Mouse (Mus musculus) embryonic fibroblast, embryonic 13.5 days (primary cell): Measurements from ENCODE around the gene Tac4. TPM values are rescaled to one million over a fixed set of nuclear protein-coding genes. Genes with fewer than 3 reads are reported as not detected.
A peak's percentile ranks its signal among the peaks of the same experiment; 100 is the strongest.

Source experiments
- H3K27ac ChIP-seq: 2 replicates; pipeline ENCODE4 v1.5.1; 2012; ENCODE audit warnings: low read length, control low read depth, inconsistent platforms; ENCODE audit not compliant: insufficient read depth
- H3K4me1 ChIP-seq: 2 replicates; pipeline ENCODE4 v1.6.1; 2011; ENCODE audit warnings: low read length; ENCODE audit not compliant: control insufficient read depth, insufficient read depth
- H3K4me3 ChIP-seq: 2 replicates; pipeline ENCODE4 v1.5.1; 2011; ENCODE audit warnings: mild to moderate bottlenecking, control low read depth, low read length; ENCODE audit not compliant: insufficient read depth
- CTCF ChIP-seq: IDR thresholded peaks from 2 replicates; pipeline ENCODE4 v1.5.1; 2011; ENCODE audit warnings: mild to moderate bottlenecking, control low read depth, low read length, moderate library complexity, borderline replicate concordance; ENCODE audit not compliant: insufficient read depth
- POLR2A ChIP-seq: IDR thresholded peaks from 2 replicates; pipeline ENCODE4 v1.6.1; 2011; ENCODE audit warnings: low read depth, mild to moderate bottlenecking, control low read depth, low read length, moderate library complexity
- polyA plus RNA-seq: library from polyadenylated mRNA; stranded (reverse); fragments of >200 nt; gene quantifications from 2 replicates; pipeline ENCODE4 v1.2.4, GENCODE M21; 2011; ENCODE audit warnings: low read depth; ENCODE audit not compliant: missing spikeins, insufficient read length

The Tac4 gene
- not detected in 2 replicates for polyA plus RNA-seq

- H3K27ac ChIP-seq = no peak within 1 kb of the TSS
- H3K4me3 ChIP-seq = no peak within 1 kb of the TSS
- no peaks in the 10 kb centered on the region for H3K4me1 ChIP-seq
- TF ChIP-seq CTCF = no peak
Observed at GRCm38 (mm10) chr11:95261178-95261751, at the start of gene Tac4. TSS of gene Tac4 (plus strand) at chr11:95261529.

GRCm38 (mm10) chr11:95213607-95214006, 47.7 kb upstream of the Tac4 start:
- H3K27ac ChIP-seq = no peak overlapping the region
- no peak overlapping the region for H3K4me3 ChIP-seq
- H3K4me1 ChIP-seq = no peaks in the 10 kb centered on the region
- TF ChIP-seq CTCF (no peak), POLR2A (no peak)

- Histone ChIP-seq H3K4me3 (no peak overlapping the region), H3K4me1 (no peaks in the 10 kb centered on the region), H3K27ac (no peak overlapping the region)
- no peak for TF ChIP-seq CTCF
- no peak for TF ChIP-seq POLR2A
Observed at GRCm38 (mm10) chr11:95214305-95214704, 47.0 kb upstream of the Tac4 start.

DNA sequence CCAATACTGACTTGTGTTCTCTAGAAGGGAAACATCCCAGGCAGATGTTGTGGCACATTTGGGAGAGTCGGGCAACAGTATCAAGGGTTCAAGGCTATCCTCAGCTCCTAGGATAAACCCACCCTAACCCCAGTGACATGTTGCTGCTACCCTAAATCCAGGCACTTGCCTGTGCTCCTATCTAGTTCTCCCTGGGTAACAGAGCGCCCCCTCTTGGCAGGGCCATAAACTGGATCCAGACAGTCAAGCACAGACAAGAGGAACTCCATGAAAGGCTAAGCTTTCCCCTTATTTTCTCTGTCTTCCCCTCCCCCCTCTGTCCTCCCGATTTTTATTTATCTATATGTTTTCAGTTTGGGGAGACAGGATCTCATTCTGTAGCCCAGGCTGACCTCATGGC, 45.1 kb upstream of the Tac4 start:
- Histone ChIP-seq H3K27ac (no peak overlapping the region), H3K4me3 (no peak overlapping the region), H3K4me1 (no peaks in the 10 kb centered on the region)
- TF ChIP-seq CTCF = no peak
- TF ChIP-seq POLR2A = no peak

DNA sequence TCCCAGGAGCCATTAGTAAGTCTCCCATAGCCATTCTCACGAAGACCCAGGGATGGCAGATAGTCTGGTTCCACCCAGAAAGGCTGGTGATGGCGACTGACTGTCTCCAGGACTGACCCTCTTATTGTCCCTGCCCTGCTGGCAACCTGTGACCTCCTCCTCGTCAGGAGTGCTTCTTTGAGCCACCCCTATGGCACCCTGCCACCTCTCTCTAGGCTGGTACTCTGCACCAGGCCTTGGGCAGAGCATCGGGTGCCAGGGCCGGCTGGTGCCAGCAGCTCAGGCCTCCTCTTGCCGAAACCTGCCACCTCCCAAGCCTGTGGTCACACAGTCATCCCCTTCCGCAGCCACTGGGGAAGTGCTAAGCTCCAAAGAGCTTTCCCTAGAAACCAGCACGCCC, 42.2 kb upstream of the Tac4 start:
- TF ChIP-seq POLR2A (no peak), CTCF (no peak)
- no peak overlapping the region for H3K4me3 ChIP-seq
- H3K4me1 ChIP-seq = no peaks in the 10 kb centered on the region
- H3K27ac ChIP-seq = no peak overlapping the region

DNA sequence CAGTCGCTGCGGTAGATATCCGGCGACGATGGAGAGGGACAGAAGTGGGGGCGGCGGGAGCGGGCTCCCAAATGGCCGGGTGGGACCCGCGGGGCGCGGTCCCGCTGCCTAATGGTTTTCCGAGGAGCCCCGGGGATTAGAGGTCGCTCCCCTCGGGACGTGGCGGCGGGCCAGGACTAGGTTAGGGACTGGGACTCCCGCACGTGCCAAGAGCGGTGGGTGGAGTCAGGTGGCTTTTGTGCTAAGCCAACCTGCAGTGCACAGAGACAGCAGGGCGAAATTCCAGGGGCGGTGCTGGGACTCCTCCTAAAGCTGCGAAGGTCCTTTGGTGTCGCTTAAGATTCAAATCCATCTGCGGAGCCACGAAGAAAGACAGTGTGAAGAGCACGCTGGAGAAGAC, 37.9 kb upstream of the Tac4 start:
- Histone ChIP-seq H3K4me3 (no peak overlapping the region), H3K27ac (no peak overlapping the region), H3K4me1 (no peaks in the 10 kb centered on the region)
- TF ChIP-seq POLR2A (no peak), CTCF (no peak)

DNA sequence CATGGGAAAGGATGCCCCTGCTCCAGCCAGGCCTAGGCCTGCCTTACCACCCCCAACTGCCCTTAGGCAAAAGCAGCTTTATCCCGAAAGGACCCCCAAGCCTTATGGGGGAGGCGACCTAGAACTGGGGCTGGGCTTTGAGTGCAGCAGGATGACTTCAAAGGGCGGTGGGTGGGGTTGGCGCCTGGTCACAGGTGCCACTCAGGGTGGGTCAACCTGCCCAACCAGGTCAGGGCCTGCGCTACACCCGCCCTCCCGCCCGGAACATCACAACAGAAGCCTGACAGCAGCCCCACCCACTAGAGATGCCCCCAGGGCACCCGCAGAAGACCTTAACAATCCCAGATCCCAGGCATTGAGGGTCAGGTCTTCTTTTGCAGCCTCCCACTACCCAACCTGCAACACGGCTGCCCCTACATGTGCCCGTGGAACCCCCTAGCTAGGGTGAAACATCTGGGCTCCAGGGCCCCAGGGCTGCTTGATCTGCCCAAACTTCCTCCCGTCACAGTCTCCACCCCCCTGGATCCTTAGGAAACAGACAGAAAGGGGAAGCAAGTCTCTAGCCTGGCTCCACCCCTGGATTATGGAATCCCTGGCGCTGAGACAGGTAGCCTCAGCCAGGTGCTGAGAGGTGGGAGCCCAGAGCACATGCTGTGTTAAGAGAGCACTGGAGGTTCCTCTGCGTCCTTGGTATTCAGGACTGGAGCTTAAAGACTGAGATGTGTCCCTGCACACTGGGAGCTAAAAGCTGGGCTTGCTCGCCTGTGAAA, 37.0 kb upstream of the Tac4 start:
- Histone ChIP-seq H3K4me1 (no peaks in the 10 kb centered on the region), H3K4me3 (no peak overlapping the region), H3K27ac (no peak overlapping the region)
- TF ChIP-seq CTCF (no peak), POLR2A (no peak)

- H3K27ac ChIP-seq = no peak overlapping the region
- TF ChIP-seq POLR2A (no peak), CTCF (no peak)
- H3K4me3 ChIP-seq = no peak overlapping the region
- H3K4me1 ChIP-seq = no peaks in the 10 kb centered on the region
Observed at GRCm38 (mm10) chr11:95225448-95225847, 35.9 kb upstream of the Tac4 start.

- TF ChIP-seq CTCF = no peak
- TF ChIP-seq POLR2A = no peak
- H3K4me3 ChIP-seq = no peak overlapping the region
- H3K4me1 ChIP-seq = no peaks in the 10 kb centered on the region
- H3K27ac ChIP-seq = no peak overlapping the region
Observed at GRCm38 (mm10) chr11:95227467-95227866, 33.9 kb upstream of the Tac4 start.

DNA sequence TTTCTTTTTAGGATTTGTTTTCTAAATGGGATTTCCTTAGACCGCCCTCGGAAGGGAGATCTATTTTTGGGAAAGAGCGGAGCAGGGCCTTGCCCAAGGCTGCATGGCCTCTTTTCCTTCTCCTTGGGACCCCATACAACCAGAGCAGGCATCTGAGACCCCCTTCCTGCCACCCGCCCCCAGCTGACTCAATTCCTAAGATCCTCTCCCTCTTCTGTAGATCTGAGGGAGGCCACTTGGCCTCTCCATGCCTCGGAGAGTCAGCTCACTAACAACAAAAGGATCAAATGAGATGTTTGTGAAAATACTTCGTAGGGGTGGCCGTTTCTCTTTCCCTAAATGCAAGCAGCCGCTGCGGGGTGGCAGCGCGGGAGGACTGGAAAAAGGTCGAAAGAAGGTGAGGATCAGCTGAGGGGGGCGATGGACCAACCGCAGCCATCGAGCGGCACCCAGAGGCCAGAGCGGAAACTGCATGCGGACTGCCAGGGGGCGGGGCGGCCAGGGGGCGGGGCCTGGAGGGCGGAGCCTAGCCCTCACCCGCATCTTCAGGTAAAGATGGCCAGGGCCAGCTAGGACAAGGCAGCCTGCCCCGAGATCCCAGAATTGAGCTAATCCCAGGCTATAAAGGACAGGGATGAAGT, 29.5 kb upstream of the Tac4 start:
- H3K4me3 ChIP-seq = no peak overlapping the region
- no peaks in the 10 kb centered on the region for H3K4me1 ChIP-seq
- no peak overlapping the region for H3K27ac ChIP-seq
- TF ChIP-seq POLR2A = no peak
- TF ChIP-seq CTCF = peak; percentile 79
